Mouse (Mus musculus) hindbrain, postnatal 0 days (tissue): Measurements from ENCODE around the gene Zfand5. TPM values are rescaled to one million over a fixed set of nuclear protein-coding genes. Genes with fewer than 3 reads are reported as not detected.
"Not testable (repeated sequence)": the region's sequence is repeated elsewhere in the genome, so short reads cannot be mapped to it uniquely, and the experiment has no call there.

Experiments
- ATAC-seq: fragments of 200-750 bp; cut with Nextera tagmentation; 2 replicates; pipeline ENCODE4 v1.8.0; 2017; ENCODE audit warnings: mild to moderate bottlenecking, moderate TSS enrichment, moderate library complexity
- DNase-seq: peaks from one replicate; pipeline ENCODE4 v3.0.0-alpha.2; 2015; ENCODE audit warnings: low spot score
- H3K27ac ChIP-seq: fragments of 300-500 bp; sonication (generic); 2 replicates; pipeline ENCODE4 v1.5.1; 2014; ENCODE audit warnings: mild to moderate bottlenecking
- H3K27me3 ChIP-seq: fragments of 300-500 bp; sonication (generic); 2 replicates; pipeline ENCODE4 v1.6.1; 2014; ENCODE audit warnings: low read length, mixed read lengths; ENCODE audit not compliant: insufficient read depth
- H3K36me3 ChIP-seq: fragments of 300-500 bp; sonication (generic); 2 replicates; pipeline ENCODE4 v1.6.1; 2014; ENCODE audit warnings: low read length, mixed read lengths; ENCODE audit not compliant: insufficient read depth
- H3K4me1 ChIP-seq: fragments of 300-500 bp; sonication (generic); 2 replicates; pipeline ENCODE4 v1.6.1; 2014; ENCODE audit warnings: antibody characterized with exemption, low read length, mixed read lengths; ENCODE audit not compliant: insufficient read depth
- H3K4me2 ChIP-seq: fragments of 300-500 bp; sonication (generic); 2 replicates; pipeline ENCODE4 v1.6.1; 2014; ENCODE audit warnings: low read depth, mild to moderate bottlenecking, low read length, moderate library complexity, mixed read lengths
- H3K4me3 ChIP-seq: fragments of 300-500 bp; sonication (generic); 2 replicates; pipeline ENCODE4 v1.5.1; 2014; ENCODE audit warnings: low read length
- H3K9ac ChIP-seq: fragments of 300-500 bp; sonication (generic); replicated peaks from 2 replicates; pipeline ENCODE4 v1.6.1; 2014; ENCODE audit warnings: mild to moderate bottlenecking, low read length, moderate library complexity, mixed read lengths
- H3K9me3 ChIP-seq: fragments of 300-500 bp; sonication (generic); 2 replicates; pipeline ENCODE4 v1.6.1; 2016; ENCODE audit warnings: low read length, mixed read lengths
- CTCF ChIP-seq: IDR thresholded peaks from 2 replicates; pipeline ENCODE4 v1.5.1; 2016; ENCODE audit warnings: antibody characterized with exemption, control low read depth, low read depth
- WGBS: fragments of 180-500 bp; shearing (Covaris S2); extraction: QIAGEN DNeasy Blood & Tissue Kit; methylation state at CpG from one replicate; pipeline ENCODE4 v1.1.7; 2014; 5-methylcytosine and 5-hydroxymethylcytosine counted together
- polyA plus RNA-seq: library from polyadenylated mRNA; unstranded; fragments of >200 nt; fragmentation: Nextera tagmentation; extraction: Ambion mirVana; gene quantifications from 2 replicates; pipeline ENCODE4 v1.2.1, GENCODE M21; 2015
- total RNA-seq: library from RNA; depleted of rRNA; stranded (reverse); fragments of >200 nt; gene quantifications from 2 replicates; pipeline ENCODE4 v1.2.3, GENCODE M21; 2014

Gene Zfand5
- total and polyA plus RNA-seq, 2 experiments from 2014 or later: 83.2 to 133 TPM

DNA sequence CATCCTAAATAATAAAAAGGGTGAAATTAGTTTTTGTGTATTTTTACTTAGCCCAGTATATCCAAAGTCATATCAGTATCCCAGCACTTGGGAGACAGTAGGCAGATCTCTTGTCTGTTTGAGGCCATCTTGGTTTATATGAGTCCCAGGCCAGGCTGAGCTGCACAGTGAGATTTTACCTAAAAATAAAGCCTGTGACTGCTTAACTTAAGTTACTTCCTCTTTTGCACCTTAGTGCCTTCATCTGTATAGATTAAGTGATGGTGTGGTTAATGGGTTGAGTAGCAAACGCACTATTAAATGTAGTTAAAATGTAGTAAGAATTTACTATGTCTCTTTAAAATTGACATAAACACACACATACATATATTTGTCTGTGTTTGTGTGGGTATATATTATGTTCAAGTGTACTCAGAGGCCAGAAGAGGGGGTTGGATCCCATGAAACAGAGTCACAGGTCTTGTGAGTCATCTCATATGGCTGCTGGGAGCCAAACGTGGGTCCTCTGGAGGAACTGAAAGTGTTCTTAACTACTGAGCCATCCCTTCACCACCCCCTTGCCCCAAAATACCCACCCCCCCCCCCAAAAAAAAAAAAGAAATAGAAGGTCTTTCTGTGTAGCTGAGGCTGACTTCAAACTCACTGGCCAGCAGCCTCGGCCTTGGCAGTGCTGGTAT is 14.5 kb downstream of the Zfand5 start:
- H3K27ac ChIP-seq: no peak overlapping the region
- 92% methylated on average over 3 of the region's 3 CpGs for WGBS

GRCm38 (mm10) chr19:21297411-21297810 is 25.3 kb downstream of the Zfand5 start:
- H3K9me3 ChIP-seq: no peaks in the 10 kb centered on the region
- WGBS: 95% methylated on average over 4 of the region's 4 CpGs
- H3K9ac ChIP-seq: no peak overlapping the region
- no peak overlapping the region for H3K27ac ChIP-seq
- no peak overlapping the region for H3K4me2 ChIP-seq
- H3K4me3 ChIP-seq: no peak overlapping the region
- H3K27me3 ChIP-seq: no peaks in the 10 kb centered on the region
- DNase-seq (no peak), ATAC-seq (no peak)
- H3K4me1 ChIP-seq: no peaks in the 10 kb centered on the region
- H3K36me3 ChIP-seq: no peaks in the 10 kb centered on the region
- TF ChIP-seq CTCF: no peak

More for the DNA sequence above, 14.5 kb downstream of the Zfand5 start:
- no peak for TF ChIP-seq CTCF
- Histone ChIP-seq H3K9ac (no peak overlapping the region), H3K27me3 (no peaks in the 10 kb centered on the region), H3K9me3 (no peaks in the 10 kb centered on the region), H3K4me1 (no peaks in the 10 kb centered on the region), H3K36me3 (peaks cover 11% of the 10 kb centered on the region; the same call in 1 of the 2 replicates), H3K4me2 (no peak overlapping the region), H3K4me3 (no peak overlapping the region)
- DNase-seq (no peak), ATAC-seq (no peak)

DNA sequence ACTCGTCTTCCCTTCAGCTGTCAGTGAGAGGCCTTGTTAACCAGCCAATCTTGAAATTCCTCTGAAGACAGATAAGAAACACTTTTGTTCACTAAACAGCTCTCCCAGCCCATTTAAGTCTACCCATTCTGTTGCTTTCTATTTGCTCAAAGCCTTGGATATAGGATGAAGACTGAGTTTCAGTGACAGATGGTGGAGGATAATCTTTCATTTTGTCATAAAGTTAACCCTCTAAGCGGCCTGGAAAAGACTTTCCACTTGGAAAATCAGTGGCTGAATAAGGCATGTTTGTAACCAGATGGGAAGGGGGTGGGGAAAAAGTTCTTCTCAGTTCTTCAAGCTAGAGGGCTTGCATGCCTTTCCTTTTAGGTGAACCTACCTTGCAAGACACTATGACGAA is 29.7 kb downstream of the Zfand5 start:
- no peaks in the 10 kb centered on the region for H3K27me3 ChIP-seq
- no peak overlapping the region for H3K27ac ChIP-seq
- ATAC-seq (no peak), DNase-seq (peak; percentile 31)
- H3K9ac ChIP-seq: no peak overlapping the region
- H3K9me3 ChIP-seq: no peaks in the 10 kb centered on the region
- H3K4me1 ChIP-seq: no peaks in the 10 kb centered on the region
- no peaks in the 10 kb centered on the region for H3K36me3 ChIP-seq
- no peak overlapping the region for H3K4me2 ChIP-seq
- 60% methylated on average over 3 of the region's 3 CpGs for WGBS
- no peak overlapping the region for H3K4me3 ChIP-seq
- TF ChIP-seq CTCF: no peak

- Histone ChIP-seq H3K27me3 (no peaks in the 10 kb centered on the region), H3K4me2 (no peak overlapping the region), H3K9me3 (no peaks in the 10 kb centered on the region), H3K4me1 (no peaks in the 10 kb centered on the region), H3K27ac (no peak overlapping the region), H3K4me3 (no peak overlapping the region), H3K9ac (no peak overlapping the region), H3K36me3 (no peaks in the 10 kb centered on the region)
- DNase-seq: no peak
- WGBS: 75% methylated on average over 3 of the region's 3 CpGs
- ATAC-seq: no peak
- no peak for TF ChIP-seq CTCF
These were observed 35.7 kb downstream of the Zfand5 start for GRCm38 (mm10) chr19:21307755-21308154.

DNA sequence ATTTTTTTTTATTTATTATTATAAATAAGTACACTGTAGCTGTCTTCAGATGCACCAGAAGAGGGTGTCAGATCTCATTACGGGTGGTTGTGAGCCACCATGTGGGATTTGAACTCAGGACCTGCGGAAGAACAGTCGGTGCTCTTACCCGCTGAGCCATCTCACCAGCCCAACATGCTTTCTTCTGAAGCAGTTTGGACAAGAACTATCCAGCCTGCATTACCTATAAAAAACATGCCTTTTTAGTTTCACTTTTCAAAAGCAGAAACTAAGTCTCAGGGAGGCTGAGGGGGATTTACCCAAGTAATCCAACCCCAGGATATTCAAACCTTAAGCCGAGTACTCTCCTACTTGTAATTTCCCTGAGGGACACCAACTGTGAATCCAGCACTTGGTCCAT is 38.3 kb downstream of the Zfand5 start:
- not testable (repeated sequence) for H3K4me3 ChIP-seq, H3K9ac ChIP-seq, H3K36me3 ChIP-seq, H3K4me1 ChIP-seq, H3K9me3 ChIP-seq, H3K27me3 ChIP-seq, H3K4me2 ChIP-seq, H3K27ac ChIP-seq, ATAC-seq, DNase-seq
- WGBS: 90% methylated on average over 5 of the region's 5 CpGs

DNA sequence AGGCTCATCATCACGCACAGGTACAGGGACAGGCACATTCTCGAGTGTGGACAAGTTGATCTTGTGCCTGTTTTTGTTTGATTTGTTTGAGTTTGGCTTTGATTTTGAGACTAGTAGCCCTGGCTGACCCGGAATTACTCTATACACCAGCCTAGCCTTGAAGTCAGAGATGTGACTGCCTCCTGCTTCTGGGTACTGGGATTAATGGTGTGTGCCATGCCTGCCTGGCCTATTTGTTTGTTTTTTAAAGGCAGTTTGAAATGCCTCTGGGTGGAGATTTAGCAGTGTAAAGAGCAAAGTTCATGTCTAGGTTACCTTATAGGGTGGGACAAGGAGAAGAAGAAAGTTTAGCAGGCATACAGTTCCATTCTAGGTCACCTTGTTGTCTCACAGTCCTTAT is 43.6 kb downstream of the Zfand5 start:
- Histone ChIP-seq H3K9me3 (no peaks in the 10 kb centered on the region), H3K9ac (no peak overlapping the region), H3K4me3 (no peak overlapping the region), H3K27ac (no peak overlapping the region), H3K4me2 (no peak overlapping the region), H3K4me1 (no peaks in the 10 kb centered on the region), H3K27me3 (no peaks in the 10 kb centered on the region), H3K36me3 (no peaks in the 10 kb centered on the region)
- ATAC-seq (no peak), DNase-seq (no peak)
- WGBS: 89% methylated on average over 3 of the region's 3 CpGs
- no peak for TF ChIP-seq CTCF

- Histone ChIP-seq H3K9me3 (no peaks in the 10 kb centered on the region), H3K36me3 (no peaks in the 10 kb centered on the region), H3K4me3 (no peak overlapping the region), H3K4me2 (no peak overlapping the region), H3K4me1 (no peaks in the 10 kb centered on the region), H3K9ac (no peak overlapping the region), H3K27ac (no peak overlapping the region), H3K27me3 (no peaks in the 10 kb centered on the region)
- no peak for DNase-seq
- WGBS: 94% methylated on average over 1 of the region's 1 CpGs
- TF ChIP-seq CTCF: no peak
- ATAC-seq: no peak
These were observed 47.5 kb downstream of the Zfand5 start for GRCm38 (mm10) chr19:21319618-21320017.
